In genomic region chr11:78574536-78574935, GRCm38 (mm10) we compare ENCODE assay signal across 23 mouse cellular contexts.
"Had no signal": no experiment of that assay in that cellular context is flagged by ENCODE, and none has a peak within 500 bp of the region (broad histone marks: within the 10 kb centered on the region; RNA-seq: fewer than 3 reads in every experiment).

No protein-coding gene starts in this region.

- ATAC-seq: forebrain, embryonic 16.5 days; hindbrain, postnatal 0 days; intestine, embryonic 16.5 days had no signal

- H3K9me3 ChIP-seq: heart, embryonic 13.5 days; heart, embryonic 15.5 days; hindbrain, embryonic 10.5 days; hindbrain, embryonic 12.5 days; kidney, embryonic 15.5 days; limb, embryonic 12.5 days had no signal

- H3K4me2 ChIP-seq: heart, embryonic 11.5 days; heart, embryonic 13.5 days; heart, embryonic 15.5 days; hindbrain, embryonic 12.5 days; hindbrain, embryonic 14.5 days; kidney, embryonic 15.5 days; limb, embryonic 12.5 days had no signal

- H3K4me3 ChIP-seq: gastrocnemius, adult 2 months; heart, adult 2 months; heart, embryonic 13.5 days; heart, embryonic 15.5 days; hindbrain, embryonic 10.5 days; hindbrain, embryonic 12.5 days; kidney, embryonic 15.5 days; limb, embryonic 12.5 days had no signal

- H3K9ac ChIP-seq: heart, embryonic 13.5 days; heart, embryonic 15.5 days; hindbrain, embryonic 12.5 days; hindbrain, embryonic 14.5 days; kidney, embryonic 15.5 days; limb, embryonic 12.5 days had no signal

- H3K27ac ChIP-seq: gastrocnemius, adult 2 months; heart, adult 2 months; heart, embryonic 13.5 days; heart, embryonic 15.5 days; hindbrain, embryonic 10.5 days; hindbrain, embryonic 12.5 days; hindbrain, embryonic 14.5 days; hindbrain, postnatal 0 days; kidney, embryonic 15.5 days; kidney, postnatal 0 days; limb, embryonic 12.5 days had no signal

- H3K4me1 ChIP-seq: heart, embryonic 15.5 days; hindbrain, embryonic 10.5 days; hindbrain, embryonic 12.5 days; limb, embryonic 12.5 days had no signal

- H3K27me3 ChIP-seq: heart, embryonic 13.5 days; heart, embryonic 15.5 days; hindbrain, embryonic 12.5 days; kidney, embryonic 15.5 days; limb, embryonic 12.5 days had no signal

- DNase-seq: gastrocnemius, adult 2 months; gastrocnemius, postnatal 10 days; gastrocnemius, postnatal 25 days; heart, adult 2 months; heart, postnatal 4 days; kidney, adult 11 months; kidney, adult 9 months; kidney, postnatal 14 days; layer of hippocampus, adult 9-11 months; layer of hippocampus, postnatal 36 days; left cerebral cortex, postnatal 4 days had no signal
